Mouse (Mus musculus) brown adipose tissue, adult 24 weeks (tissue): ENCODE results near the gene Foxk2. TPM values are rescaled to one million over a fixed set of nuclear protein-coding genes. Genes with fewer than 3 reads are reported as not detected.

Experiments used
- polyA plus RNA-seq: library from polyadenylated mRNA; stranded (reverse); fragments of >200 nt; gene quantifications from 2 replicates; pipeline ENCODE4 v1.2.4, GENCODE M21; 2012; ENCODE audit not compliant: missing spikeins, insufficient read depth, insufficient read length

Gene Foxk2
- polyA plus RNA-seq, 1 experiment, result 22.6 TPM

Other genes with a start within 250 kb of the Foxk2 start
- gene Cd7, start 220.6 kb upstream of the Foxk2 start, polyA plus RNA-seq, result 2.3 TPM in 1 of 2 replicates, not detected in the other
- gene Sectm1b, start 196.4 kb upstream of the Foxk2 start, polyA plus RNA-seq, result not detected in 2 replicates
- gene Sectm1a, start 178.8 kb upstream of the Foxk2 start, polyA plus RNA-seq, result not detected in 2 replicates
- gene Tex19.2, start 141.3 kb upstream of the Foxk2 start, polyA plus RNA-seq, result not detected in 2 replicates
- not detected in 2 replicates for gene Tex19.1, start 113.8 kb upstream of the Foxk2 start, polyA plus RNA-seq
- not detected in 2 replicates for gene Uts2r, start 99.7 kb upstream of the Foxk2 start, polyA plus RNA-seq
- gene Hexdc, start 55.6 kb upstream of the Foxk2 start, polyA plus RNA-seq, result 2.1 and 3.3 TPM in 2 replicates
- 15.7 and 18.7 TPM in 2 replicates for gene Ogfod3, start 55.3 kb upstream of the Foxk2 start, polyA plus RNA-seq
- 5.0 and 8.2 TPM in 2 replicates for gene Cybc1, start 30.7 kb upstream of the Foxk2 start, polyA plus RNA-seq
- gene Narf, start 22.7 kb upstream of the Foxk2 start, polyA plus RNA-seq, result 10.4 and 12.6 TPM in 2 replicates
- 33.8 and 37.1 TPM in 2 replicates for gene Wdr45b, start 94.5 kb downstream of the Foxk2 start, polyA plus RNA-seq
- 5.1 and 5.5 TPM in 2 replicates for gene Rab40b, start 128.3 kb downstream of the Foxk2 start, polyA plus RNA-seq
- gene Fn3krp, start 161.4 kb downstream of the Foxk2 start, polyA plus RNA-seq, result 24.6 TPM in 2 replicates
- 30.2 and 39.7 TPM in 2 replicates for gene Fn3k, start 174.9 kb downstream of the Foxk2 start, polyA plus RNA-seq
- gene Tbcd, start 192.0 kb downstream of the Foxk2 start, polyA plus RNA-seq, result 15.3 and 19.6 TPM in 2 replicates